Mouse (Mus musculus) hematopoietic multipotent progenitor cell, adult 10-12 weeks (in vitro differentiated cells): Measurements from ENCODE around the gene Defb19. TPM values are rescaled to one million over a fixed set of nuclear protein-coding genes. Genes with fewer than 3 reads are reported as not detected.

Source experiments
- polyA plus RNA-seq: library from polyadenylated mRNA; stranded (reverse); fragments of >175 nt; gene quantifications from 2 replicates; pipeline ENCODE4 v1.2.3, GENCODE M21; 2012; ENCODE audit warnings: low replicate concordance

Gene Defb19
- not detected in 2 replicates for polyA plus RNA-seq

DNA sequence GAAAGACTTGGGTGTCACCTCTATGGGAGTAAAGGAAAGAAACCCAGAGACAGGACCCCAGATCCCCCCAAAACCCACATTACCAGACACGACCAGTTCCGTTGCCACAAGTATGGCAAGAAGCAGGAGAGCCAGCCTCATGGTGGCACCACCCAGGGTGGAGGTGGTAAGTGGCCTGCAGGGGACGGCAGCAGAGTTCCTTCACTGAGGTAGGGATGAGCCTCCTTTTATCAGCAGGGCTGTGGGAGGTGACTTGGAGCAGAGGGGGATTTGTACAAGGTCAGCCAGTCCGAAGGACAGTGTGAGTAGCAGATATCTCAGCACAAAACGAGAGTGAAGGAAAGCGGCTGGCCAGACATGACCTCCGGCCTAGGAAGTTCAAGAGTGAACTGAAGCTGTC lies at the start of gene Defb19:
Gene Defb19, minus strand, starts transcription at position 206 of the 400 bp plus-strand sequence.

DNA sequence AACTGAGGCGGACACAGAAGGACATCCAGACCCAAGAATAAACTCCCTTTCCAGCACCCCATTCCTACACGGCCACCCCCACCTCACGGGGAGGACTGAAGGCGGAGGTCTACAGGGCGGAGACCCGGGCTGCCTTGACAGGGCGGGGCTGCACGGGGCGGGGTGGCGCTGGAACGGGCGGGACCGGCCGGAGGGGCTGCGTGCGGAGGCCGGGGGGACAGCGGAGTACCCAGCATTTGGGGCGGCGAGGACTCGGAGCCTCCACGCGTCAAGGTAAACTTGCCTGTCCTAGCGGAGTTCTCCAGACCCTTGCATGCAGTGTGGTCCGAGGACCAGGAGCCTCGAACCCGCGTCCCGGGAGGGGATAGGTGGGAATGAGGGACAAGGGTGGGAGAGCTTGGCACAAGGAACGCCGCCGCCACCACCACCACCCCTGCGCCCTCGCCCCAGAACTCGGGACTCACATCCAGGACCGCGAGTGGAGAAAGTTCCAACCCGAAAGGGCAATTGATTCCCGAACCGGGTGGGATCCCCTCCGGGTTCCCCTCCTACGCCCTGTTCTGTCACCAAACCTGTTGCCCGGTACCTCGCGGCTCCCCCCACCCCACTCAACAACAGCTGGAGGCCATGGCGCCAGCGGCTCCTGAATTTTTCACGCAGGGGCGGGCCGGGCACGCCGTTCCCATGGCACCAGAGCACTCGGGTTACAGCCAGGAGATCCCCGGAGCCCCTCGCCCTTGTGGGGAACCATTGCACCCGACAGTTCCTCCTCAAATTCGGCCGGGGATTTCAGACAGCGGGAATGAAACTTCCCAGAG lies 46.9 kb upstream of the Defb19 start, which contains the start of gene Rem1:
Gene Rem1, plus strand, starts transcription at position 178 of the 818 bp plus-strand sequence.

DNA sequence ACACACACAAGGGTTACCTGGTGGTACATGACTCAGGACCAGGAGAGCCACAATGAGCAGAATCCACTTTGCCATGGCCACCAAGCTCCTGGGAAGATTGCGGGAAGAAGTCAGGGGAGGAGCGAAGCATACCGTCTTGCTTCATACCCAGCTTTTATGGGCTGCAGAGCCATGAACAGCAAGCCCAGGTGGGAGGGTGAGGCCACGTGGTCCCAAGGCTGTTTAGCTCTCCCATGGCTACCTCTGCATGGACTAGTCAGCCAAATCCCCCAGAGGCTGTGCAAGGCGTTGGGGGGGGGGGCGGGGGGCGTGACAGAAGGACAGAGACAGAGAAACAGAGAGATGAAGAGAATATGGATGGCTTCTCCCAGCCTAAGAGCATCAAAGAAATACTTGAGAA lies 42.8 kb upstream of the Defb19 start, which contains the start of gene Defb25:
Gene Defb25, minus strand, starts transcription at position 101 of the 400 bp plus-strand sequence.

DNA sequence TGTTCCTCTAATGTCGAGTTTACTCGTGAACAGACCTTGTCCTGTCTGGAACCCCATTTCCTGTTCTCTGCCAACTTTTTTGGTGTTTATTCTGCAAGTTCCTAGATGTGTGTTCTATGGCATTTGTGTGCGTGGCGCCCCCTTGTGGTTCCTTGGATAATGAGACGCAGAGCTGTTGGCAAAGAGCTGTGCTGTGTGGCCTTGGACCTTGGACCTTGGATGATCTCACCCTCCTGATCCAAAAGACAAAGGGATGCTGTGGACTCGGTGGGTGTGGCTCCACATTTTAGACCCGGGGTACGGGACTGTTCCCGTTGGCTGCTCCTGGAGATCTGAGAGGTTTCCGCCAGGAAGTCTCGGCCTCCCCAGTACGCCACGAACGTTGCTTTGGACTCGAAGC lies 23.9 kb upstream of the Defb19 start, which contains the start of gene Defb36:
Gene Defb36, plus strand, starts transcription at position 271 of the 400 bp plus-strand sequence.

GRCm38 (mm10) chr2:152599299-152599698 lies 19.2 kb upstream of the Defb19 start, which contains the start of gene Defb45:
Gene Defb45 (minus strand): TSS chr2:152599399.

GRCm38 (mm10) chr2:152572114-152572794 lies 7.9 kb downstream of the Defb19 start, which contains the start of gene Defb21:
Gene Defb21 (plus strand): TSS chr2:152572744.

GRCm38 (mm10) chr2:152569038-152569437 lies 11.1 kb downstream of the Defb19 start, which contains the start of gene Gm17416:
Gene Gm17416 (plus strand): TSS chr2:152569338.

DNA sequence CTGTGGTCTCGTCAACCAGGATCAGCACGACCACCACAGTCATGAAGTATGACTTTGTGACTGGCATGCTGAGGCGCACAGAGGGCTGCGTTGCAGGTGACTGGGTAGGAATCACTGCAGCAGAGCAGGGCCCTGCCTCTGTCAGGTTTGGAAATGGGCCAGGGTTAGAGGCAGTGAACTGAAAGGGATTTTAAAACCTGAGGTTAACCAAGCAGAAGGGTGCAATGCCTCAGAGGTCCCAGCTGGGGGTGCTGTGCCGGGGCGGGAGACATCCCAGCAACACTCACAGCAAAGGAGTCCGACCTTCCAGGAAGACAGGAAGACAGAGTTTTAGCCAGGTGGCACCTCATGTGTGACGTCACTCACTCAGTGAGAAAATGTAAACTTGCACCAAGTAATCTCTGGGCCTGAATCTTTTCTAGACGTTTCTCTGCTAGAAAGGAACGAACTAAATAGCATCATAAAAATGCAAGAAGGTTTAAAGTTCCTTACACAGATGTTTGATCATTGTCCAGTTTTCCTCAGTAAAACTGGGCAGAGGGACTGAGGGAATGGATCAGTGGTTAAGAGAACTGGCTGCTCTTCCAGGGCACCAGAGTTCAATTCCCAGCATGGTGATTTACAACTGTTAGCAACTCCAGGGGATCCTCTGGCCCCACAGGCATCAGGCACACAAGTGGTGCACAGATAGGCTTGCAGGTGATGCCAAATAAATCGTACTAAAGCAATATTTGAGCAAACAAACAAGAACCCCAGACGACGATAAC lies 40.0 kb downstream of the Defb19 start, which contains the start of gene Defb29:
Gene Defb29, minus strand, starts transcription at position 155 of the 767 bp plus-strand sequence.

Other genes with a start within 250 kb of the Defb19 start
- 241 and 403 TPM in 2 replicates for gene Rbck1, start 247.7 kb downstream of the Defb19 start, polyA plus RNA-seq
- 2.7 and 3.6 TPM in 2 replicates for gene Trib3, start 236.3 kb downstream of the Defb19 start, polyA plus RNA-seq
- not detected in 2 replicates for gene Nrsn2, start 203.7 kb downstream of the Defb19 start, polyA plus RNA-seq
- gene Sox12, start 182.2 kb downstream of the Defb19 start, polyA plus RNA-seq, result 9.1 and 13.9 TPM in 2 replicates
- 3.1 and 3.7 TPM in 2 replicates for gene Zcchc3, start 165.3 kb downstream of the Defb19 start, polyA plus RNA-seq
- gene 6820408C15Rik, start 164.7 kb downstream of the Defb19 start, polyA plus RNA-seq, result not detected in 2 replicates
- not detected in 2 replicates for gene Defb23, start 115.7 kb downstream of the Defb19 start, polyA plus RNA-seq
- gene Defb20, start 103.2 kb downstream of the Defb19 start, polyA plus RNA-seq, result not detected in 2 replicates
- gene Defb22, start 90.2 kb downstream of the Defb19 start, polyA plus RNA-seq, result not detected in 2 replicates
- gene Defb26, start 68.6 kb downstream of the Defb19 start, polyA plus RNA-seq, result not detected in 2 replicates
- gene Defb28, start 62.1 kb downstream of the Defb19 start, polyA plus RNA-seq, result not detected in 2 replicates
- gene Defb29, start 40.2 kb downstream of the Defb19 start, polyA plus RNA-seq, result not detected in 2 replicates
- gene Gm17416, start 11.0 kb downstream of the Defb19 start, polyA plus RNA-seq, result not detected in 2 replicates
- gene Defb21, start 7.6 kb downstream of the Defb19 start, polyA plus RNA-seq, result not detected in 2 replicates
- gene Defb45, start 19.1 kb upstream of the Defb19 start, polyA plus RNA-seq, result not detected in 2 replicates
- not detected in 2 replicates for gene Defb36, start 24.0 kb upstream of the Defb19 start, polyA plus RNA-seq
- gene Defb25, start 42.7 kb upstream of the Defb19 start, polyA plus RNA-seq, result not detected in 2 replicates
- gene Rem1, start 46.6 kb upstream of the Defb19 start, polyA plus RNA-seq, result 1.7 and 3.7 TPM in 2 replicates
- gene H13, start 89.1 kb upstream of the Defb19 start, polyA plus RNA-seq, result 119 and 232 TPM in 2 replicates
- gene Mcts2, start 106.7 kb upstream of the Defb19 start, polyA plus RNA-seq, result 0.93 and 3.1 TPM in 2 replicates
- gene Id1, start 155.9 kb upstream of the Defb19 start, polyA plus RNA-seq, result 5.5 and 8.9 TPM in 2 replicates
- 0.21 and 0.42 TPM in 2 replicates for gene Cox4i2, start 173.9 kb upstream of the Defb19 start, polyA plus RNA-seq